20 mouse cellular contexts compared by ENCODE assay signal in genomic region chr10:111250192-111250591, GRCm38 (mm10). TPM values are rescaled to one million over a fixed set of nuclear protein-coding genes. Genes with fewer than 3 reads are reported as not detected.
A peak's percentile ranks its signal among the peaks of the same experiment; 100 is the strongest.
DNase-seq lines count a peak whose midpoint lies in the region; ATAC-seq lines count a peak whose summit lies in the region.
"Had no signal": no experiment of that assay in that cellular context is flagged by ENCODE, and none has a peak within 500 bp of the region (broad histone marks: within the 10 kb centered on the region; RNA-seq: fewer than 3 reads in every experiment).

No protein-coding gene starts in this region.

- no peak for ATAC-seq in hindbrain, embryonic 14.5 days (ENCODE audit: low FRiP score)
- ATAC-seq in hindbrain, embryonic 12.5 days (ENCODE audit: low FRiP score), result no peak
- ATAC-seq in midbrain, embryonic 13.5 days, result no peak
- no peak for ATAC-seq in midbrain, embryonic 16.5 days
- peak; percentile 73; the same call in 1 of the 2 replicates for ATAC-seq in liver, embryonic 15.5 days (ENCODE audit: insufficient read depth)
- ATAC-seq in neural tube, embryonic 15.5 days (ENCODE audit: low FRiP score), result no peak

- no peak overlapping the region for H3K27ac ChIP-seq in hindbrain, embryonic 14.5 days
- H3K27ac ChIP-seq in hindbrain, embryonic 12.5 days, result no peak overlapping the region
- no peak overlapping the region for H3K27ac ChIP-seq in midbrain, embryonic 13.5 days
- H3K27ac ChIP-seq in midbrain, embryonic 16.5 days (ENCODE audit: low read length), result no peak overlapping the region
- H3K27ac ChIP-seq in liver, embryonic 15.5 days (replicated peaks), result no peak overlapping the region
- H3K27ac ChIP-seq in neural tube, embryonic 15.5 days (replicated peaks), result no peak overlapping the region
- H3K27ac ChIP-seq: embryonic facial prominence, embryonic 15.5 days; limb, embryonic 15.5 days; stomach, postnatal 0 days had no signal

- no peaks in the 10 kb centered on the region for H3K36me3 ChIP-seq in hindbrain, embryonic 14.5 days (replicated peaks; ENCODE audit: control insufficient read depth, insufficient read depth)
- H3K36me3 ChIP-seq in hindbrain, embryonic 12.5 days, result no peaks in the 10 kb centered on the region
- H3K36me3 ChIP-seq in midbrain, embryonic 13.5 days, result no peaks in the 10 kb centered on the region
- no peaks in the 10 kb centered on the region for H3K36me3 ChIP-seq in midbrain, embryonic 16.5 days (ENCODE audit: control insufficient read depth, insufficient read depth, low read length)
- 0 out of 2 replicates have a peak, but pooled peaks cover 2% of the 10 kb centered on the region for H3K36me3 ChIP-seq in liver, embryonic 15.5 days (replicated peaks)
- no peaks in the 10 kb centered on the region for H3K36me3 ChIP-seq in neural tube, embryonic 15.5 days
- H3K36me3 ChIP-seq: embryonic facial prominence, embryonic 15.5 days; limb, embryonic 15.5 days had no signal

- no peak overlapping the region for H3K9ac ChIP-seq in hindbrain, embryonic 14.5 days
- H3K9ac ChIP-seq in hindbrain, embryonic 12.5 days, result no peak overlapping the region
- H3K9ac ChIP-seq in midbrain, embryonic 13.5 days (replicated peaks), result no peak overlapping the region
- H3K9ac ChIP-seq in midbrain, embryonic 16.5 days (ENCODE audit: low read depth, low read length), result no peak overlapping the region
- H3K9ac ChIP-seq in liver, embryonic 15.5 days, result no peak overlapping the region
- no peak overlapping the region for H3K9ac ChIP-seq in neural tube, embryonic 15.5 days (replicated peaks)
- H3K9ac ChIP-seq: embryonic facial prominence, embryonic 15.5 days; limb, embryonic 15.5 days had no signal

- H3K4me2 ChIP-seq in hindbrain, embryonic 14.5 days (replicated peaks), result peak overlapping the region; percentile 42
- H3K4me2 ChIP-seq in hindbrain, embryonic 12.5 days (replicated peaks), result no peak overlapping the region
- H3K4me2 ChIP-seq in midbrain, embryonic 13.5 days (replicated peaks), result peak overlapping the region; percentile 37
- no peak overlapping the region for H3K4me2 ChIP-seq in midbrain, embryonic 16.5 days (ENCODE audit: low read length)
- H3K4me2 ChIP-seq in liver, embryonic 15.5 days, result no peak overlapping the region
- peak overlapping the region; percentile 47 for H3K4me2 ChIP-seq in neural tube, embryonic 15.5 days
- H3K4me2 ChIP-seq: embryonic facial prominence, embryonic 15.5 days; limb, embryonic 15.5 days had no signal

- no peaks in the 10 kb centered on the region for H3K4me1 ChIP-seq in hindbrain, embryonic 14.5 days (replicated peaks; ENCODE audit: control insufficient read depth, insufficient read depth, low read length)
- H3K4me1 ChIP-seq in hindbrain, embryonic 12.5 days, result 0 out of 2 replicates have a peak, but pooled peaks cover 2% of the 10 kb centered on the region
- H3K4me1 ChIP-seq in midbrain, embryonic 13.5 days (replicated peaks), result peaks cover 8% of the 10 kb centered on the region; the same call in 1 of the 2 replicates
- H3K4me1 ChIP-seq in midbrain, embryonic 16.5 days (ENCODE audit: control insufficient read depth, insufficient read depth, low read length), result peaks cover 7% of the 10 kb centered on the region; the same call in 1 of the 2 replicates
- H3K4me1 ChIP-seq in liver, embryonic 15.5 days (replicated peaks), result peaks cover 6% of the 10 kb centered on the region
- H3K4me1 ChIP-seq in neural tube, embryonic 15.5 days, result no peaks in the 10 kb centered on the region
- H3K4me1 ChIP-seq: embryonic facial prominence, embryonic 15.5 days; limb, embryonic 15.5 days had no signal

- no peaks in the 10 kb centered on the region for H3K27me3 ChIP-seq in hindbrain, embryonic 14.5 days (ENCODE audit: control insufficient read depth, insufficient read depth, low read length)
- no peaks in the 10 kb centered on the region for H3K27me3 ChIP-seq in hindbrain, embryonic 12.5 days
- no peaks in the 10 kb centered on the region for H3K27me3 ChIP-seq in midbrain, embryonic 13.5 days
- no peaks in the 10 kb centered on the region for H3K27me3 ChIP-seq in midbrain, embryonic 16.5 days (ENCODE audit: control insufficient read depth, insufficient read depth, low read depth, low read length)
- H3K27me3 ChIP-seq in liver, embryonic 15.5 days, result no peaks in the 10 kb centered on the region
- no peaks in the 10 kb centered on the region for H3K27me3 ChIP-seq in neural tube, embryonic 15.5 days (replicated peaks)
- H3K27me3 ChIP-seq: embryonic facial prominence, embryonic 15.5 days; limb, embryonic 15.5 days; megakaryocyte, embryonic 14.5 days had no signal

- DNase-seq in hindbrain, embryonic 14.5 days (ENCODE audit: low spot score), result no peak
- DNase-seq in adrenal gland, adult 8-10 months, result no peak
- DNase-seq in frontal cortex, postnatal 25 days (ENCODE audit: low spot score in 2 of 2), result no peak
- DNase-seq: cerebellum, postnatal 10 days; embryo, embryonic 11 days; heart, adult 18-20 months; kidney, adult 2 months; kidney, postnatal 36 days; lung, postnatal 10 days; right cerebral cortex, postnatal 14 days; thymus, postnatal 14 days had no signal

- WGBS in hindbrain, embryonic 14.5 days, result 78% methylated on average over 4 of the region's 4 CpGs
- WGBS in hindbrain, embryonic 12.5 days, result 84% methylated on average over 4 of the region's 4 CpGs
- 76% methylated on average over 4 of the region's 4 CpGs for WGBS in midbrain, embryonic 13.5 days
- 79% methylated on average over 4 of the region's 4 CpGs for WGBS in midbrain, embryonic 16.5 days
- WGBS in liver, embryonic 15.5 days (ENCODE audit: insufficient replicate concordance), result 35% methylated on average over 4 of the region's 4 CpGs
- WGBS in neural tube, embryonic 15.5 days, result 81% methylated on average over 4 of the region's 4 CpGs

- no peaks in the 10 kb centered on the region for H3K9me3 ChIP-seq in hindbrain, embryonic 14.5 days (ENCODE audit: control insufficient read depth, low read length)
- no peaks in the 10 kb centered on the region for H3K9me3 ChIP-seq in hindbrain, embryonic 12.5 days (replicated peaks)
- no peaks in the 10 kb centered on the region for H3K9me3 ChIP-seq in midbrain, embryonic 13.5 days
- no peaks in the 10 kb centered on the region for H3K9me3 ChIP-seq in midbrain, embryonic 16.5 days (replicated peaks; ENCODE audit: control insufficient read depth, low read length, poor library complexity, severe bottlenecking)
- no peaks in the 10 kb centered on the region for H3K9me3 ChIP-seq in liver, embryonic 15.5 days (replicated peaks)
- no peaks in the 10 kb centered on the region for H3K9me3 ChIP-seq in neural tube, embryonic 15.5 days (replicated peaks)
- H3K9me3 ChIP-seq: embryonic facial prominence, embryonic 15.5 days; limb, embryonic 15.5 days; megakaryocyte, embryonic 14.5 days had no signal

- peak overlapping the region; percentile 21; the same call in 1 of the 2 replicates for H3K4me3 ChIP-seq in hindbrain, embryonic 14.5 days (replicated peaks; ENCODE audit: low read length)
- no peak overlapping the region for H3K4me3 ChIP-seq in hindbrain, embryonic 12.5 days
- H3K4me3 ChIP-seq in midbrain, embryonic 13.5 days (replicated peaks), result peak overlapping the region; percentile 25; the same call in 1 of the 2 replicates
- no peak overlapping the region for H3K4me3 ChIP-seq in midbrain, embryonic 16.5 days (ENCODE audit: low read depth, low read length)
- no peak overlapping the region for H3K4me3 ChIP-seq in liver, embryonic 15.5 days (replicated peaks)
- H3K4me3 ChIP-seq in neural tube, embryonic 15.5 days (replicated peaks), result peak overlapping the region; percentile 30; the same call in 1 of the 2 replicates
- H3K4me3 ChIP-seq: embryonic facial prominence, embryonic 15.5 days; limb, embryonic 15.5 days; megakaryocyte, embryonic 14.5 days had no signal

RNA-seq across cellular contexts. Expression of gene Bbs10, which starts 48.3 kb away (rescaled TPM):
- polyA plus RNA-seq in hindbrain, embryonic 14.5 days (2014; fragmentation: Nextera tagmentation; extraction: Ambion mirVana), result 5.7 and 6.1 TPM in 2 replicates
- 6.5 and 6.7 TPM in 2 replicates for polyA plus RNA-seq in hindbrain, embryonic 12.5 days (2016; fragmentation: Nextera tagmentation; extraction: Ambion mirVana)
- 7.2 and 7.5 TPM in 2 replicates for polyA plus RNA-seq in midbrain, embryonic 13.5 days (2015; fragmentation: Nextera tagmentation; extraction: Ambion mirVana)
- polyA plus RNA-seq in midbrain, embryonic 16.5 days (2015; fragmentation: Nextera tagmentation; extraction: Ambion mirVana), result 5.6 TPM in 2 replicates
- 1.3 and 1.7 TPM in 2 replicates for polyA plus RNA-seq in liver, embryonic 15.5 days (2015; fragmentation: Nextera tagmentation; extraction: Ambion mirVana)
- 4.8 and 5.5 TPM in 2 replicates for polyA plus RNA-seq in neural tube, embryonic 15.5 days (2015; fragmentation: Nextera tagmentation; extraction: Ambion mirVana)
- total RNA-seq in adrenal gland, adult 8-10 months (2022), result 1 to 10 TPM; 7.1 to 8.9 (median 7.9) TPM

Comparison
In these comparisons a context has a peak if more than half of its experiments do, and no peak if none do; other contexts are left out.
1. H3K4me2 ChIP-seq: peak in hindbrain, embryonic 14.5 days (single experiment), midbrain, embryonic 13.5 days (single experiment) and neural tube, embryonic 15.5 days (single experiment); none in hindbrain, embryonic 12.5 days (single experiment), midbrain, embryonic 16.5 days (single experiment) and liver, embryonic 15.5 days (single experiment).
2. H3K4me3 ChIP-seq: peak in hindbrain, embryonic 14.5 days (single experiment), midbrain, embryonic 13.5 days (single experiment) and neural tube, embryonic 15.5 days (single experiment); none in hindbrain, embryonic 12.5 days (single experiment), midbrain, embryonic 16.5 days (single experiment) and liver, embryonic 15.5 days (single experiment).